ENCODE assay signal across 18 mouse cellular contexts in genomic region chr14:11159641-11160040, GRCm38 (mm10). TPM values are rescaled to one million over a fixed set of nuclear protein-coding genes. Genes with fewer than 3 reads are reported as not detected.
A peak's percentile ranks its signal among the peaks of the same experiment; 100 is the strongest.
DNase-seq lines count a peak whose midpoint lies in the region; ATAC-seq lines count a peak whose summit lies in the region.
"Had no signal": no experiment of that assay in that cellular context is flagged by ENCODE, and none has a peak within 500 bp of the region (broad histone marks: within the 10 kb centered on the region; RNA-seq: fewer than 3 reads in every experiment).

No protein-coding gene starts in this region.

- peak; percentile 17 for DNase-seq in cerebellum, adult 9-11 months
- no peak for DNase-seq in cerebellum, adult 8-10 months
- DNase-seq in layer of hippocampus, adult 9-11 months: peak; percentile 14
- no peak for DNase-seq in layer of hippocampus, postnatal 10 days (ENCODE audit: low spot score in 2 of 2)
- DNase-seq in right cerebral cortex, postnatal 25 days: peak; percentile 9
- DNase-seq in right cerebral cortex, postnatal 4 days: no peak
- DNase-seq in heart, postnatal 4 days: no peak
- DNase-seq: adrenal gland, postnatal 25 days; cerebellum, adult 18-20 months; cerebellum, postnatal 36 days; embryo, embryonic 11 days; gastrocnemius, postnatal 36 days; heart, postnatal 36 days; liver; lung, adult 2 months; lung, postnatal 14 days had no signal

- ATAC-seq in activated CD4-positive, CD25-positive, alpha-beta regulatory T cell, adult 4 months: no peak
- ATAC-seq: inflammation-experienced regulatory T-cells, adult 6 months had no signal

RNA-seq across cellular contexts. Expression of gene Fhit, which starts 2.2 kb away (rescaled TPM):
- 1 to 10 TPM; 4.4 to 6.9 TPM for total RNA-seq in layer of hippocampus, postnatal 10 days (2021)
- polyA plus RNA-seq in activated CD4-positive, CD25-positive, alpha-beta regulatory T cell, adult 4 months (2017; shearing (Covaris generic)): 1 to 10 TPM; 4.9 to 7.5 TPM
- total RNA-seq in heart, postnatal 4 days (2021): 1 to 10 TPM; 3.2 to 3.8 TPM

Comparison
In these comparisons a context has a peak if more than half of its experiments do, and no peak if none do; other contexts are left out.
1. DNase-seq: peak in cerebellum, adult 9-11 months (single experiment), layer of hippocampus, adult 9-11 months (single experiment) and right cerebral cortex, postnatal 25 days (single experiment); none in cerebellum, adult 8-10 months (single experiment), layer of hippocampus, postnatal 10 days (0 of 2), right cerebral cortex, postnatal 4 days (single experiment) and heart, postnatal 4 days (single experiment).